Mouse (Mus musculus): ENCODE data around the gene Tmem88. TPM values are rescaled to one million over a fixed set of nuclear protein-coding genes. Genes with fewer than 3 reads are reported as not detected.

Gene Tmem88
- total and polyA plus RNA-seq, 2 experiments = 1.3 to 8.5 TPM

DNA sequence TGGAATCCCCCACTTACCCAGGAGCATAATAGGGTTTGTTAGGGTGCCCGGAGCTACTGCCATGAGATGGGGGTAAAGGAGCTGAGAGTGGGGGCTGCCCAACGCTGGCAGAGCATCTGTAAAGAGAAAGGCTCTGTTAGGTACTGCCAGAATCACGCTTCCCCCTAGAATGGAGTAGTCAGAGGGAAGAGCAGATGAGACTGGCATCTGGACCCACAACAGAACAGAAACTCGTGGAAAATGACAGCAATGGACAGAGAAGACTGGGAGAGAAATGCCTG lies 9.6 kb upstream of the Tmem88 start:
- H3K27me3 ChIP-seq (ENCODE audit: control insufficient read depth, insufficient read depth, low read length) = no peaks in the 10 kb centered on the region
- H3K9ac ChIP-seq (ENCODE audit: low read depth, low read length) = no peak overlapping the region
- WGBS = 84% methylated on average over 4 of the region's 4 CpGs

DNA sequence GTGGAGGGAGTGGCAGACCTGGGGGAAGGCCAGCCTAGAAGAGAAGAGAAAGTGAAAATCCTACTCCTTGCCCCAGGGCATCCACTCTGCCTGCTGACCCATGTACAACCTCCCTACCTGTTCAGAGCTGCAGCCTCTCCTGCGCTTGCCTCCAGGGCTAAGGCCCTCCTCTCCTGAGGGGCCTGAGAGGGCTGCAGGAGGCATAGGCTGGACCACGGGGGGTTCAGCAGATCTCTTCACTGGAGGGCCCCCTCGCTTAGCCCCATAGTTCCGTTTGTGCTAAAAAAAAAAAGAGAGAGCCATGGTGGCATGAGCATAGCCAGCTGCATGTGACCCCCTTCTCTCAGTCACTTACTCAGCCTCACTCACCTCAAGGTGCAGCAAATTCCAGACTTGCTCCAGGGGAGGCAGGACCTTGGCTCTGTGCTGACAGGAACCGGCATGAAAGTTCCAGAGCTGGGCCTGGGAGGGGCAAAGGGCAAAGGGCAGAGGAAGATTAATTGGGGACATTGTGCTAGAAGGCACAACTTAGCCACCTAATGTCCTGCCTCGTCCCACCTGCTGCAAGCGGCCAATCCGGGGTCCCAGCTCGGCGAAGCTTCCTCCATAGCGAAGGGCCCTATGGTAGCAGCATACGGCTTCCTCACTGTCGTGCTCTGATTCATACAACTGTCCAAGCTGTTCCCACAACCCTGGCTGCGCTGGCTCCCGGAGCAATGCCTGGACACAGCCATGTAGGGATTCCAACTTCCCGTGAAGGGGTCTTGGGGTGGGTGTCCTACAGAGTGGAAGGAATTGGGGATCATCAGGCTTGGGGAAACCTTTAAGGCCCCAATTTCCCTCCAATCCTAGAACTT lies 9.1 kb upstream of the Tmem88 start:
- Histone ChIP-seq H3K27me3 (ENCODE audit: control insufficient read depth, insufficient read depth, low read length) (no peaks in the 10 kb centered on the region), H3K4me3 (ENCODE audit: insufficient read depth, low read depth, low read length) (no peak overlapping the region), H3K27ac (replicated peaks; ENCODE audit: insufficient read depth, low read depth, low read length) (peak overlapping the region; percentile 25), H3K79me2 (ENCODE audit: control insufficient read depth, insufficient read depth, low read length) (peaks cover 14% of the 10 kb centered on the region; the same call in 1 of the 2 replicates), H3K4me1 (ENCODE audit: control insufficient read depth, insufficient read depth, low read length) (peaks cover 16% of the 10 kb centered on the region), H3K9ac (ENCODE audit: low read depth, low read length) (no peak overlapping the region), H3K36me3 (ENCODE audit: control insufficient read depth, insufficient read depth, low read length) (peaks cover 4% of the 10 kb centered on the region; the same call in 1 of the 2 replicates)
- WGBS = 74% methylated on average over 16 of the region's 16 CpGs
- TF ChIP-seq CTCF (IDR thresholded peaks at IDR 0.05; ENCODE audit: low read depth, low read length) = no peak
- TF ChIP-seq POLR2A (IDR thresholded peaks at IDR 0.05; ENCODE audit: extremely low read depth, insufficient read depth, low read length) = no peak
- peak; percentile 70 for DNase-seq (ENCODE audit: extremely low read depth, low read depth, low spot score)

More for the DNA sequence above, 9.6 kb upstream of the Tmem88 start:
- Histone ChIP-seq H3K27ac (replicated peaks; ENCODE audit: insufficient read depth, low read depth, low read length) (peak overlapping the region; percentile 25), H3K79me2 (ENCODE audit: control insufficient read depth, insufficient read depth, low read length) (peaks cover 14% of the 10 kb centered on the region; the same call in 1 of the 2 replicates), H3K4me3 (ENCODE audit: insufficient read depth, low read depth, low read length) (no peak overlapping the region), H3K36me3 (ENCODE audit: control insufficient read depth, insufficient read depth, low read length) (peaks cover 4% of the 10 kb centered on the region; the same call in 1 of the 2 replicates), H3K4me1 (ENCODE audit: control insufficient read depth, insufficient read depth, low read length) (peaks cover 19% of the 10 kb centered on the region)
- TF ChIP-seq POLR2A (IDR thresholded peaks at IDR 0.05; ENCODE audit: extremely low read depth, insufficient read depth, low read length) (no peak), CTCF (IDR thresholded peaks at IDR 0.05; ENCODE audit: low read depth, low read length) (no peak)
- no peak for DNase-seq (ENCODE audit: extremely low read depth, low read depth, low spot score)

DNA sequence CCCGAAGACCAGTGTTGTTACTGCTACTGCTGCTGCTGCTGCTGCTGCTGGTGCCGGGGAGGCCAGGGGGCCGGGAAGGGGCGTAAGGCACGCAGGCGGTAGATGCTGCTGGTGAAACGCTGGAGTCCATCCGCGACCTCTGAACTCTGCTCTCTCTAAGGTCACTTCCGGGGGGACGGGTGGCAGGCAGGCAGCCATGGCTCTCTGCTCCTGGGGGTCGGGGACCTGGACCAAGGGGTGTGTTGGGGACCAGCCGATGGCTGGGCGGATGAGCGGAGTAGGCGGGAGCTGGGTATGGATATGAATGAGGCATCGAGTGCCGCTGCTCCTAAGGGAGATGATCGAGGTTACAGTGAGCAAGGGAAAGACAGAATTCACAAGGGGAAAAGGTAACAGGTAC lies 8.2 kb upstream of the Tmem88 start:
- peaks cover 12% of the 10 kb centered on the region for H3K4me1 ChIP-seq (ENCODE audit: control insufficient read depth, insufficient read depth, low read length)
- H3K9ac ChIP-seq (ENCODE audit: low read depth, low read length) = no peak overlapping the region
- WGBS = 82% methylated on average over 19 of the region's 19 CpGs
- no peak overlapping the region for H3K27ac ChIP-seq (replicated peaks; ENCODE audit: insufficient read depth, low read depth, low read length)
- no peak for DNase-seq (ENCODE audit: extremely low read depth, low read depth, low spot score)
- peaks cover 14% of the 10 kb centered on the region; the same call in 1 of the 2 replicates for H3K79me2 ChIP-seq (ENCODE audit: control insufficient read depth, insufficient read depth, low read length)
- no peak overlapping the region for H3K4me3 ChIP-seq (ENCODE audit: insufficient read depth, low read depth, low read length)
- no peak for TF ChIP-seq CTCF (IDR thresholded peaks at IDR 0.05; ENCODE audit: low read depth, low read length)
- no peak for TF ChIP-seq POLR2A (IDR thresholded peaks at IDR 0.05; ENCODE audit: extremely low read depth, insufficient read depth, low read length)
- no peaks in the 10 kb centered on the region for H3K27me3 ChIP-seq (ENCODE audit: control insufficient read depth, insufficient read depth, low read length)
- H3K36me3 ChIP-seq (ENCODE audit: control insufficient read depth, insufficient read depth, low read length) = peaks cover 4% of the 10 kb centered on the region; the same call in 1 of the 2 replicates

- no peak for DNase-seq (ENCODE audit: extremely low read depth, low read depth, low spot score)
- TF ChIP-seq POLR2A (IDR thresholded peaks at IDR 0.05; ENCODE audit: extremely low read depth, insufficient read depth, low read length) = no peak
- TF ChIP-seq CTCF (IDR thresholded peaks at IDR 0.05; ENCODE audit: low read depth, low read length) = no peak
- H3K36me3 ChIP-seq (ENCODE audit: control insufficient read depth, insufficient read depth, low read length) = peaks cover 7% of the 10 kb centered on the region; the same call in 1 of the 2 replicates
- no peak overlapping the region for H3K9ac ChIP-seq (ENCODE audit: low read depth, low read length)
- WGBS = 93% methylated on average over 24 of the region's 24 CpGs
- H3K4me3 ChIP-seq (ENCODE audit: insufficient read depth, low read depth, low read length) = no peak overlapping the region
- peaks cover 14% of the 10 kb centered on the region; the same call in 1 of the 2 replicates for H3K79me2 ChIP-seq (ENCODE audit: control insufficient read depth, insufficient read depth, low read length)
- H3K27ac ChIP-seq (replicated peaks; ENCODE audit: insufficient read depth, low read depth, low read length) = no peak overlapping the region
- H3K4me1 ChIP-seq (ENCODE audit: control insufficient read depth, insufficient read depth, low read length) = peaks cover 12% of the 10 kb centered on the region
- no peaks in the 10 kb centered on the region for H3K27me3 ChIP-seq (ENCODE audit: control insufficient read depth, insufficient read depth, low read length)
Measured at GRCm38 (mm10) chr11:69405397-69406200, 7.6 kb upstream of the Tmem88 start.

DNA sequence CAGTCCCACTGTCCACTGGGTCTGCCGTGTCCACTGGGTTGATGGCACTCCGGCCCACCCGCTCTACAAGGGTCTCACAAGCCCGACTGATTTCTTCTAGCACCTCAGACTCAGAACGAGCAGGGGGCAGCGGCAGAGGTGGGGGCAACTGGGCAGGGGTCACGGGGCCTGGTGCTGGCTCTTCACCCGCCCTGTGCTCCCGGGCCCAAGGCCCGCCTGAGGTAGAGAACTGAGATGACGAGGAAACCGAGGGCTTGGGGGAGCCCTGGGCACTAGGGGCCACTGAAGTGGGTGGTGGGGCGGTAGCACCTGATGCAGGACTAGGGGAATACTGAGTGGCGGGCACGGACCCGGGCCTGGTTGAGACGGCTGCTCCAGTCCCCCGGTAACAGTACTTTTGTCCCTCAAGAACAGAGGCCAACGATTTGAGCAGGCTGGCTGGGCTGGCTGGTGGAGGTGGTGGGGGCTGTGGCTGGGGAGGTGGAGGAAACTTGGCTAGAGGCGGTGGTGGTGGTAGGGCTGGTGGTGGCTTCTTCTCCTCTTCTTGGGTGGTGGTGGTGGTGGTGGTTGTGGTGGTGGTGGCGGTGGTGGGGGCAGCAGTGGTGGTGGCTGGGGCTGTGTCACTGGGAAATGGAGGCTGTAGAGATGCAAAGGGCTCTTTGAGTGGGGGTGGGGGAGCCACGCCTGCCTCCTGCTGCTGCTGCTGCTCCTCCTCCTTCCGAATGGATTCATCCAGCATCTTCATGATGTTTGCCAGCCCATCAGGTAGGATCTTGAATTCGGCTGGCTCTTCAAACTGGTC lies 6.8 kb upstream of the Tmem88 start:
- Histone ChIP-seq H3K27ac (replicated peaks; ENCODE audit: insufficient read depth, low read depth, low read length) (no peak overlapping the region), H3K4me3 (ENCODE audit: insufficient read depth, low read depth, low read length) (no peak overlapping the region), H3K27me3 (ENCODE audit: control insufficient read depth, insufficient read depth, low read length) (no peaks in the 10 kb centered on the region), H3K36me3 (ENCODE audit: control insufficient read depth, insufficient read depth, low read length) (peaks cover 10% of the 10 kb centered on the region; the same call in 1 of the 2 replicates), H3K9ac (ENCODE audit: low read depth, low read length) (no peak overlapping the region), H3K79me2 (ENCODE audit: control insufficient read depth, insufficient read depth, low read length) (peaks cover 14% of the 10 kb centered on the region; the same call in 1 of the 2 replicates), H3K4me1 (ENCODE audit: control insufficient read depth, insufficient read depth, low read length) (peaks cover 12% of the 10 kb centered on the region)
- TF ChIP-seq POLR2A (IDR thresholded peaks at IDR 0.05; ENCODE audit: extremely low read depth, insufficient read depth, low read length) = no peak
- TF ChIP-seq CTCF (IDR thresholded peaks at IDR 0.05; ENCODE audit: low read depth, low read length) = no peak
- DNase-seq (ENCODE audit: extremely low read depth, low read depth, low spot score) = no peak
- whole genome bisulfite sequencing = 94% methylated on average over 20 of the region's 24 CpGs
